8 mouse cellular contexts compared by ENCODE assay signal in genomic region chr17:28313212-28313879, GRCm38 (mm10). TPM values are rescaled to one million over a fixed set of nuclear protein-coding genes. Genes with fewer than 3 reads are reported as not detected.
DNase-seq lines count a peak whose midpoint lies in the region; ATAC-seq lines count a peak whose summit lies in the region.

Gene Fance, plus strand, starts transcription at chr17:28313519.

- H3K36me3 ChIP-seq in forebrain, embryonic 14.5 days (ENCODE audit: control insufficient read depth, insufficient read depth, low read length): peaks cover 21% of the 10 kb centered on the region
- peaks cover 12% of the 10 kb centered on the region for H3K36me3 ChIP-seq in neural tube, embryonic 15.5 days

- H3K4me3 ChIP-seq in forebrain, embryonic 14.5 days (ENCODE audit: low read depth, low read length): peak within 1 kb of the TSS; percentile 75
- H3K4me3 ChIP-seq in neural tube, embryonic 15.5 days (replicated peaks): peak within 1 kb of the TSS; percentile 74

- no peaks in the 10 kb centered on the region for H3K27me3 ChIP-seq in forebrain, embryonic 14.5 days (replicated peaks; ENCODE audit: control insufficient read depth, insufficient read depth, low read length)
- H3K27me3 ChIP-seq in neural tube, embryonic 15.5 days (replicated peaks): no peaks in the 10 kb centered on the region

- H3K9ac ChIP-seq in forebrain, embryonic 14.5 days (ENCODE audit: low read length): peak within 1 kb of the TSS; percentile 82
- H3K9ac ChIP-seq in neural tube, embryonic 15.5 days (replicated peaks): peak within 1 kb of the TSS; percentile 81

- WGBS in forebrain, embryonic 14.5 days: under 1% methylated on average over 68 of the region's 69 CpGs
- WGBS in neural tube, embryonic 15.5 days: under 1% methylated on average over 69 of the region's 69 CpGs

- 0 out of 2 replicates have a peak, but pooled peaks cover 8% of the 10 kb centered on the region for H3K4me1 ChIP-seq in forebrain, embryonic 14.5 days (ENCODE audit: control insufficient read depth, insufficient read depth, low read length)
- H3K4me1 ChIP-seq in neural tube, embryonic 15.5 days: peaks cover 35% of the 10 kb centered on the region

- no peaks in the 10 kb centered on the region for H3K9me3 ChIP-seq in forebrain, embryonic 14.5 days (replicated peaks; ENCODE audit: control insufficient read depth, low read length)
- no peaks in the 10 kb centered on the region for H3K9me3 ChIP-seq in neural tube, embryonic 15.5 days (replicated peaks)

- intact Hi-C loops in heart, postnatal 14 days (cut with DNase I): no loop called here

- peak; percentile 100 for DNase-seq in ES-CJ7 (ENCODE audit: low read depth, low spot score)
- peak; percentile 94 for DNase-seq in cerebellum, adult 11 months
- peak; percentile 99 for DNase-seq in forebrain, embryonic 14.5 days (ENCODE audit: low spot score)
- DNase-seq in heart, postnatal 14 days: peak; percentile 94
- DNase-seq in layer of hippocampus, adult 11-12 months (ENCODE audit: low spot score): peak; percentile 96
- peak; percentile 97 to 98 for DNase-seq in lung, adult 18-20 months
- DNase-seq in testis, postnatal 14 days (ENCODE audit: low spot score): peak; percentile 97

- H3K27ac ChIP-seq in forebrain, embryonic 14.5 days (ENCODE audit: low read depth, low read length): peak within 1 kb of the TSS; percentile 88
- H3K27ac ChIP-seq in neural tube, embryonic 15.5 days (replicated peaks): peak within 1 kb of the TSS; percentile 87

- ATAC-seq in forebrain, embryonic 14.5 days: peak; percentile 98
- peak; percentile 99 for ATAC-seq in neural tube, embryonic 15.5 days (ENCODE audit: low FRiP score)

- H3K4me2 ChIP-seq in forebrain, embryonic 14.5 days (ENCODE audit: low read length): peak within 1 kb of the TSS; percentile 80
- peak within 1 kb of the TSS; percentile 69 for H3K4me2 ChIP-seq in neural tube, embryonic 15.5 days

RNA-seq across cellular contexts. Expression of gene Fance, which starts in this region (rescaled TPM):
- polyA plus RNA-seq in forebrain, embryonic 14.5 days (2014; fragmentation: Nextera tagmentation; extraction: Ambion mirVana): 21.7 and 24.5 TPM in 2 replicates
- 10 to 100 TPM; 12.8 to 14.2 TPM for total RNA-seq in heart, postnatal 14 days (2021)
- polyA plus RNA-seq in neural tube, embryonic 15.5 days (2015; fragmentation: Nextera tagmentation; extraction: Ambion mirVana): 26.3 and 30.3 TPM in 2 replicates

Comparison
In these comparisons a context has a peak if more than half of its experiments do, and no peak if none do; other contexts are left out.
1. Peak in every context shown above with its lines: DNase-seq, ATAC-seq, H3K4me3 ChIP-seq and H3K27ac ChIP-seq.